Mouse (Mus musculus): Measurements from ENCODE around the gene Btn2a2. TPM values are rescaled to one million over a fixed set of nuclear protein-coding genes. Genes with fewer than 3 reads are reported as not detected.

Gene Btn2a2
- polyA plus RNA-seq, 1 experiment, result 0.20 TPM

- Histone ChIP-seq H3K4me2 (ENCODE audit: low read depth) (no peak overlapping the region), H3ac (ENCODE audit: control insufficient read depth, insufficient read length) (no peak overlapping the region), H3K4me3 (no peak overlapping the region), H3K36me3 (ENCODE audit: control insufficient read depth, insufficient read depth) (no peaks in the 10 kb centered on the region), H3K79me2 (ENCODE audit: control insufficient read depth, insufficient read depth) (no peaks in the 10 kb centered on the region), H3K27me3 (ENCODE audit: control insufficient read depth, insufficient read depth, insufficient read length) (no peaks in the 10 kb centered on the region)
- no peak for TF ChIP-seq MYOD1 (IDR thresholded peaks at IDR 0.05; ENCODE audit: control insufficient read depth in 1 of 3, insufficient read length in 2 of 3, low read depth in 2 of 3)
These were observed 21.7 kb downstream of the Btn2a2 start for GRCm38 (mm10) chr13:23466911-23467310.

- Histone ChIP-seq H3K36me3 (ENCODE audit: control insufficient read depth, insufficient read depth) (no peaks in the 10 kb centered on the region), H3K79me2 (ENCODE audit: control insufficient read depth, insufficient read depth) (no peaks in the 10 kb centered on the region), H3ac (ENCODE audit: control insufficient read depth, insufficient read length) (no peak overlapping the region), H3K4me2 (ENCODE audit: low read depth) (peak overlapping the region; percentile 94), H3K27me3 (ENCODE audit: control insufficient read depth, insufficient read depth, insufficient read length) (no peaks in the 10 kb centered on the region), H3K4me3 (no peak overlapping the region)
- no peak for TF ChIP-seq MYOG (IDR thresholded peaks at IDR 0.05; ENCODE audit: control insufficient read depth in 1 of 3, insufficient read depth in 1 of 3, insufficient read length in 2 of 3, low read depth in 2 of 3)
- TF ChIP-seq TCF3 (IDR thresholded peaks at IDR 0.05; ENCODE audit: insufficient read length, low read depth), result no peak
These were observed 22.4 kb downstream of the Btn2a2 start for GRCm38 (mm10) chr13:23466306-23466705.

- Histone ChIP-seq H3K36me3 (ENCODE audit: control insufficient read depth, insufficient read depth) (no peaks in the 10 kb centered on the region), H3K4me2 (ENCODE audit: low read depth) (peak within 1 kb of the TSS; percentile 94), H3K4me3 (peak within 1 kb of the TSS; percentile 31), H3K27me3 (ENCODE audit: control insufficient read depth, insufficient read depth, insufficient read length) (no peaks in the 10 kb centered on the region), H3ac (ENCODE audit: control insufficient read depth, insufficient read length) (no peak within 1 kb of the TSS), H3K79me2 (ENCODE audit: control insufficient read depth, insufficient read depth) (no peaks in the 10 kb centered on the region)
- TF ChIP-seq POLR2AphosphoS2 (IDR thresholded peaks at IDR 0.05; ENCODE audit: insufficient read length, low read depth), result no peak
- no peak for TF ChIP-seq MYOG (IDR thresholded peaks at IDR 0.05; ENCODE audit: control insufficient read depth in 1 of 3, insufficient read depth in 1 of 3, insufficient read length in 2 of 3, low read depth in 2 of 3)
- TF ChIP-seq MYOD1 (IDR thresholded peaks at IDR 0.05; ENCODE audit: control insufficient read depth in 1 of 3, insufficient read length in 2 of 3, low read depth in 2 of 3), result no peak
- no peak for TF ChIP-seq CEBPB (IDR thresholded peaks at IDR 0.05; ENCODE audit: insufficient read depth, poor library complexity, severe bottlenecking)
- no peak for TF ChIP-seq POLR2A (IDR thresholded peaks at IDR 0.05; ENCODE audit: insufficient read length, low read depth)
- TF ChIP-seq SRF (IDR thresholded peaks at IDR 0.05; ENCODE audit: control insufficient read depth, insufficient read length, low read depth), result no peak
- TF ChIP-seq TCF12 (IDR thresholded peaks at IDR 0.05; ENCODE audit: insufficient read depth, poor library complexity, severe bottlenecking), result no peak
These were observed 23.0 kb downstream of the Btn2a2 start, which contains the start of gene Btn1a1 for GRCm38 (mm10) chr13:23465600-23466109. Gene Btn1a1 (minus strand): TSS chr13:23465901.

- TF ChIP-seq MAX (IDR thresholded peaks at IDR 0.05; ENCODE audit: low read depth) (no peak), E2F4 (IDR thresholded peaks at IDR 0.05; ENCODE audit: insufficient read depth) (no peak), POLR2A (IDR thresholded peaks at IDR 0.05; ENCODE audit: insufficient read length, low read depth) (no peak), REST (IDR thresholded peaks at IDR 0.05; ENCODE audit: insufficient read depth, insufficient read length) (no peak), MYOD1 (IDR thresholded peaks at IDR 0.05; ENCODE audit: control insufficient read depth in 1 of 3, insufficient read length in 2 of 3, low read depth in 2 of 3) (no peak), POLR2AphosphoS2 (IDR thresholded peaks at IDR 0.05; ENCODE audit: insufficient read length, low read depth) (no peak), TCF12 (IDR thresholded peaks at IDR 0.05; ENCODE audit: insufficient read depth, poor library complexity, severe bottlenecking) (no peak), TCF3 (IDR thresholded peaks at IDR 0.05; ENCODE audit: insufficient read length, low read depth) (no peak), MYOG (IDR thresholded peaks at IDR 0.05; ENCODE audit: control insufficient read depth in 1 of 3, insufficient read depth in 1 of 3, insufficient read length in 2 of 3, low read depth in 2 of 3) (no peak), USF1 (IDR thresholded peaks at IDR 0.05; ENCODE audit: low read depth) (no peak), CEBPB (IDR thresholded peaks at IDR 0.05; ENCODE audit: insufficient read depth, poor library complexity, severe bottlenecking) (no peak), SRF (IDR thresholded peaks at IDR 0.05; ENCODE audit: control insufficient read depth, insufficient read length, low read depth) (no peak)
- Histone ChIP-seq H3K27me3 (ENCODE audit: control insufficient read depth, insufficient read depth, insufficient read length) (no peaks in the 10 kb centered on the region), H3K79me2 (ENCODE audit: control insufficient read depth, insufficient read depth) (no peaks in the 10 kb centered on the region), H3ac (ENCODE audit: control insufficient read depth, insufficient read length) (no peak overlapping the region), H3K4me2 (ENCODE audit: low read depth) (peak overlapping the region; percentile 94), H3K36me3 (ENCODE audit: control insufficient read depth, insufficient read depth) (no peaks in the 10 kb centered on the region), H3K4me3 (peak overlapping the region; percentile 31)
These were observed 23.8 kb downstream of the Btn2a2 start for GRCm38 (mm10) chr13:23464841-23465366.

- TF ChIP-seq POLR2AphosphoS2 (IDR thresholded peaks at IDR 0.05; ENCODE audit: insufficient read length, low read depth) (no peak), CEBPB (IDR thresholded peaks at IDR 0.05; ENCODE audit: insufficient read depth, poor library complexity, severe bottlenecking) (no peak), SRF (IDR thresholded peaks at IDR 0.05; ENCODE audit: control insufficient read depth, insufficient read length, low read depth) (no peak), MYOG (IDR thresholded peaks at IDR 0.05; ENCODE audit: control insufficient read depth in 1 of 3, insufficient read depth in 1 of 3, insufficient read length in 2 of 3, low read depth in 2 of 3) (no peak), MYOD1 (IDR thresholded peaks at IDR 0.05; ENCODE audit: control insufficient read depth in 1 of 3, insufficient read length in 2 of 3, low read depth in 2 of 3) (no peak), MAX (IDR thresholded peaks at IDR 0.05; ENCODE audit: low read depth) (no peak)
- no peaks in the 10 kb centered on the region for H3K27me3 ChIP-seq (ENCODE audit: control insufficient read depth, insufficient read depth, insufficient read length)
These were observed 24.4 kb downstream of the Btn2a2 start for GRCm38 (mm10) chr13:23464224-23464637.

More at GRCm38 (mm10) chr13:23464224-23464637, 24.4 kb downstream of the Btn2a2 start:
- H3ac ChIP-seq (ENCODE audit: control insufficient read depth, insufficient read length), result no peak overlapping the region
- no peaks in the 10 kb centered on the region for H3K36me3 ChIP-seq (ENCODE audit: control insufficient read depth, insufficient read depth)
- H3K79me2 ChIP-seq (ENCODE audit: control insufficient read depth, insufficient read depth), result no peaks in the 10 kb centered on the region
- peak overlapping the region; percentile 94 for H3K4me2 ChIP-seq (ENCODE audit: low read depth)
- peak overlapping the region; percentile 31 for H3K4me3 ChIP-seq
